Mouse (Mus musculus): ENCODE results near the gene Rnf43.

Rnf43 gene

DNA sequence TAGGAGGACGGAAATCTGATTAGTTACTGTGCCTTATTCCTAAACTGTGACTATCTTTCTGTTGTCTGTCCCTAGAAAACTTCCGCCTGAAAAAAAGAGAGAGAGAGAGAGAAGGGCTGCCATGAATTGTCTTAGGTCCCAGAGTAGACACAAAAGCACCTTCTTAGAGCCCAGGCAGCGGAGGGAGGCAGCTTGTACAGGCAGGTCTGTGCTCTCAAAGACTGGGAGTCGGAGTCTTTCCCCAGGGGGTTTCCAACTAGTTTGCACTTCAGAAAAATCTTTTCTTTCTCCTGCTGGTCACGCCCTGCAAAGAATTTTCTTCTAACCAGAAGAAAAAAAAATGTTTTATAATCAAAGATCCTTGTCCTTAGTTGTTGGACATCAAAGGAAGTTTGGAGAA, 15.2 kb downstream of the Rnf43 start:
- DNase-seq (ENCODE audit: low spot score in 2 of 2) = no peak

DNA sequence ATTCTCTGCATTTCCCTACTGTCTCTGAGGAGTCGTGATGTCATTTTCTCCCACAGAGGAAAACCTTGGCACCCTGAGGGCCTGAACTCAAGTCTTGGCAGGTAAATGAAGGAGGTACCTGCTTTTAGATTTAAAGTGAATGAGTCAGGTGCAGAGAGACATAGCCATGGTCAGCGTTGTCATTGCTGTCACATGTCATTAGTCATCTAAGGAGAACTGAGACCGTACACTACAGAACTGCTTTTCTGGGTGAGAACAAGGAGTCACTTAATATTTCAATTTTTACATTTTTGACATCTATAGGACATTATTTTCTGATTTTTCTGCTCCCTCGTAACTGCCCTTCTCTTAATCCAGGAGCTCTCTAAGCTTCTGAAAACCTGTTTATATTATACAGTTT, 16.0 kb downstream of the Rnf43 start:
- no peak for DNase-seq (ENCODE audit: low spot score in 2 of 2)

DNA sequence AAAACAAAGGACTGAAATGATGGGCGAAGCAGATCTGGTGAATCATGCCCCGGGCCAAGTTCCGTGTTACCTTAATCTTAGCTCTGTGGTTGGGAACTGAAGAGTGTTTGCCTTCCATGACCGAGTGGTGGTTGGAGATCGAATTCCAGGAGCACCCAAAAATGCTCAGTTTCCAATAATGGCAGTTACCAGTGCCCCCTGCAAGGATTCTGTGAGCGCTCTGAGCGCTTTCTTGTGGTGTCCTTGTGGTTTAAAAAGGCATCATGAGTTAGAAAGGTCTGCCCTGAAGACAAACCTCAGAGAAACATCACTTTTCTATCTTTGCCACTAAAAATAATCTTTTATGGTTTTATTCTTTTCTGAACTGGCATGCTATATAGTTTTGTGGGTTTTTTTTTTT, 16.5 kb downstream of the Rnf43 start:
- DNase-seq (ENCODE audit: low spot score in 2 of 2) = no peak

DNA sequence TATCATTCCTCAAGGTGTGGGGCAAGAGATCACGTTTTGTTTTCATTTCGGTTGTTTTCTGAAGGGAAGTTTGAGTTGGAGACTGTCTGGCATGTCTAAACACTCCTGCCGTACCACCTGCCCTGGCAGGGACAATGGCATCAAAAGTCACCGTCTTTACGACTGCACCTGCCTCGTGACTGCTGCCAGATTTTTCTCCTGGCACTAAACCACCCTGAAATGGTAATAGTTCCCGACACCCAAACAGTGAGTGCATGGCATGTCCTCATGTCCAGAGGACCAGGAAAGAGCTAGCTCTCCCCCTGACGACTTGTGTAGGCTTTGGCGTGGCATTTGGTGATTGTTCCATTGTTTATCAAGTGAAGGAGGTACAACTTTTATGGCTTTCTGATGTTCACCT, 18.3 kb downstream of the Rnf43 start:
- no peak for DNase-seq (ENCODE audit: low spot score in 2 of 2)

DNA sequence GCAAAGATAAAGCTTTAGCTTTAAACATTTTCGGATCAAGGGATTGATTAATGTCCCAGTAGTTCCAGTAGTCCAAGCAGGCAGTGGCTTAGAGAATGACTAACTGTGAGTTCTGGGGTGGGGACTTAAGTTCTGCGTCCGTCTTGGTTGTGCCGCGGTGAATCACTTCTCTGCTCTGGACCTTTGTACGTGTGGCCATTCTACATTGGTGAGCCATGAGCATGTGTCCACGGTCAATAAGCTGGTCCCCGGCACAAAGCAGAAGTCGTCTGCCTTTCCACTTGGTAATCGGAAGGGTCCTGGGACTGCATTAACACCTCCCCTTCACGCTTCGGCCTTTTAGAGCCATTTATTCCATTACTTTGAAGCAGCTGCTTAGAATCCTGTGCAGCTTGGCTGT, 19.6 kb downstream of the Rnf43 start:
- no peak for DNase-seq (ENCODE audit: low spot score in 2 of 2)

DNA sequence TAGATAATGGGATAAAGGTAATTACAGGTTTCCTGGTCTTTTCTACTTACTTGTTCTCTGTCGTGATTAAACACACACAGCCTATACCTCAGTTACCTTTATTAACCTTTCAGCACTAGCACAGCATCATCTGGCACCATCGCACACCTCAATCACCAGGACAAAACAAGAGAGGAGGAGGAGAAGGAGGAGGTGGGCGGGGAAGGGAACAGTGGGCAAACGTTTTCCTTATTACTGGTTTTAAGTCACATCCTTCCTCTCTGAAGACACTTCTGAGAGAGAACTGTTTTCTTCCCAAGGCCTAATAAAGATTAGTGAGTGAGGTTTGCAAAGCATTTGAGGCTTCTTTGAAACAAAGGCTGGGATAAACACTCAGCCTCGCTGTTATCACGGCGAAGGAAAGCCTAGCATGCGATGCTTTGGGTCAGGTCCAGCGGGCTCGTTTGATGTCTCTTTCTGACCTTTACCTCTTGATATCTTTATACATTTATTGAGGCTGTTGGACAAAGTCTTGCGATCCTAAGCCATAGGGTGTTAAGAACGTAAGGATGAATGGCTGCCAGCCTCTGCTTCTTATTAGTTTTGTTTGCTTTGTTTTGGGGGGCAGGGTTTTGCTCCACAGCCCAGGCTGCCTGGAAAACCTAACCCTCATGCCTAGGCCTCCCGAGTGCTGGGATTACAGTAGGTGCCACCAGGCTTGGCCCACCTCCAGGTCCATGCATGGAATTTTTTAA, 20.5 kb downstream of the Rnf43 start:
- no peak for DNase-seq (ENCODE audit: low spot score in 2 of 2)

DNA sequence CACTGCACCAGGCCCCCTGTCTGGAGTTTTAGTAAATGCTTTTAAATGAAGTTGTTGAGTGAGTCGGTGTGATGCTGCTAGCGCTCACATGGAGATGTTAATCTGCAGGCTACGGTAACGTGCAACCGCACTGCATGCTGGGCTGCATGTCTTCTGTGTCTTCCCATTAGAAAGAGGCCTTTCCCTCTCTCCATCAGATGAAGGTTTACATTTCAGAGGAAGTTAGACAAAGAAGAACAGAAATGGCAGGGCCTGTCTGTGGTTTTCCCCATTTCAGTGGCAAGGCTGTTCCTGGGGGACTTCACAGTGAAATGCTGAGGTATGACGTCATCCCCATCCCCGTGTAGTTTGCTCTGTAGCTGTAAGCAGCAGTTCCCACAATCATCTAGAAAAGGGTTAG, 23.9 kb downstream of the Rnf43 start:
- DNase-seq (ENCODE audit: low spot score in 2 of 2) = no peak

DNA sequence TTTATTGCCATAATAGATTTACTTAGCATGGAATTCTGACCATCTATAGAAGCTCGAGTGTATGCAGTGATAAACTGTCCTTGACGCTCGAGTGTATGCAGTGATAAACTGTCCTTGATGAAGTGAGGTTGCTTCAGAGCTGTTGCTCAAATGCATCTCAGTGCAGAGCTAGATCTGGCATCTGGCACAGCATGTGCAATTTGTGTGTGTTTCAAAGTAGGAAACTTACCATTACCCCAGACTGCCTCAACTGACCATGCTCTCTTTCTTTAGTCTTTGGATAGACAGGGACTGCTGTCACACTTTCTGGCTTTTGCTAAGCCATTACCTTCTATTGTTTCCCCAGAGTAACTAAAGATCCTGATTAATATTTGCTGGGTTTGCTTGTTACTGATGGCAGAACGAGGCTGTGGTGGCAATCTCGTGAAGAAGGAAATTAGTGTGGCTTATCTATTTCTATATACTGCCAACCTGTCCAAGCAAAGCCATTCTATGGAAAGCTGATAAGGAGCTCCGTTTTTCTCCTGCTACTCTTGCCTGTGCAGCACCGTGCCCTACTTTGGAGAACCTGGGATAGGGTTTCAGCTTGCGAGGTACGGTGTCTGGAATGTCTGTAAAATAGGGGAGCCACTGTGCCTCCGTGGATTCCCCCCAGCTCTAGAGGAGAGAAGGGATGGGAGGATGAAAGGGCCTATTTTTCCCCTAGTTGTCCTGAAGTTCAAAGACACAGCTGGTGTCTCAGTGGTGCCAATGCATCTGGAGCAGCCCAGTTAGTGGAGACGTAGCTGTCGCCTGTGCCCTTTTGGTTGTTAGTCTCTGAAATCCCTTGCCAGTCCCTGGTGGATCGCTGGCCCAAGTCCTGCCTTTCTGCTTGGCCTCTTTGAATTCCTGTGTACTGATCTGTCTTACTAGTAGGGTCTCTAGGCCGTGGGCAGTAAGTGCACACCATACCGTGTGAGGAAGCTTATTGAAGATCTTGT, 25.0 kb downstream of the Rnf43 start:
- peak; percentile 49 to 51 for DNase-seq (ENCODE audit: low spot score in 2 of 2)

DNA sequence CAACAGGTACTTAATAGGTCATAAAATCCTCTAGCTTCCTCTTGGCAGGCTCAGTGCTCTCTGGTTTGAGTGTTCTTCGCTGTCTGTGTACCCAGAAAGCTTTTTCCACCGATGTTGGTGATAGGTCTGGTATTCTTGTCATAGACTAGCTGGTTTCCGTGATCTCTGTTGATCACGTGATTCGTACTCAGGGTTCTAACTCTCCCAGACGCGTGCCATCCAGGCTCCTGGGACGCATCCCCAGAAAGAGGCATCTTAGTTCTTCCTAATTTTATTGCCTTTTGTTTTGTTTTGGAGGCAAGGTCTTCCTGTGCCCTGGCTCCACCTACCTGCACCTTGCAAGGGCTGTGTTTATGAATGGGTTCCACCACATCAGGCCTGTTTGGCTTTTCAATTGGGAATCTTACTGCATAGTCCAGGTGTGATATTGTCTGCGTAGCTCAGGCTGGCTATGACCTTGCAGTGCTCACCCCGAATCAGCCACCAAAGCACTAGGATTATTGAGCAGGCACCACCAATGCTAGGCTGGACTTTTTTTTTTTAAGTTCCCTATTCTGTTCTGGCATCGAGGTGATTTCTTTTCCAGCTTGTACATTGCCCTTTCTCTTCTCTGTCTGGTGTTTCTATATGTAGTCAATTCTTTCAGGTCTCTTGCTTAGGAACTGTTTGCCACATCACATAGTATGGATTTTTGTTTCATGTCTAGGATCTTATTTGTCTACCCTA, 26.1 kb downstream of the Rnf43 start:
- DNase-seq (ENCODE audit: low spot score in 2 of 2) = no peak

DNA sequence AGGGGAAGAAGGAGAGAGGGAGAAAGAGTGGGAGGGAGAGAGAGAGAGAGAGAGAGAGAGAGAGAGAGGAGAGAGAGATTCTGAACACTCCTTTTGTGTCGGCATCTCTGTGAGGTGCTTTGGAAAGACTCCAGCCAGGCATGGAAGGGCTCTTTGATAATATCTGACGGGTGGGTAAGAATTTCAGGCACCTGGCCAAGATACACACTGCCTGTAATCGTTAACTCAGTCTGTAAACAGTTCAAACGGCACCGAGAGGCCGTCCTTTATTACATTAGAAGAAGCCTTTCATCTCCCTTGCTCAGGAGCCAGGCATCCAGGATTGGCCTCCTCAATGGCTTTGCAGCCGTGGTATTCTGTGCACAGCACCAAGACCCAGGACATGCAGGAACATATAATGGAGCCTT, 26.9 kb downstream of the Rnf43 start:
- DNase-seq (ENCODE audit: low spot score in 2 of 2) = peak; percentile 69 to 72

DNA sequence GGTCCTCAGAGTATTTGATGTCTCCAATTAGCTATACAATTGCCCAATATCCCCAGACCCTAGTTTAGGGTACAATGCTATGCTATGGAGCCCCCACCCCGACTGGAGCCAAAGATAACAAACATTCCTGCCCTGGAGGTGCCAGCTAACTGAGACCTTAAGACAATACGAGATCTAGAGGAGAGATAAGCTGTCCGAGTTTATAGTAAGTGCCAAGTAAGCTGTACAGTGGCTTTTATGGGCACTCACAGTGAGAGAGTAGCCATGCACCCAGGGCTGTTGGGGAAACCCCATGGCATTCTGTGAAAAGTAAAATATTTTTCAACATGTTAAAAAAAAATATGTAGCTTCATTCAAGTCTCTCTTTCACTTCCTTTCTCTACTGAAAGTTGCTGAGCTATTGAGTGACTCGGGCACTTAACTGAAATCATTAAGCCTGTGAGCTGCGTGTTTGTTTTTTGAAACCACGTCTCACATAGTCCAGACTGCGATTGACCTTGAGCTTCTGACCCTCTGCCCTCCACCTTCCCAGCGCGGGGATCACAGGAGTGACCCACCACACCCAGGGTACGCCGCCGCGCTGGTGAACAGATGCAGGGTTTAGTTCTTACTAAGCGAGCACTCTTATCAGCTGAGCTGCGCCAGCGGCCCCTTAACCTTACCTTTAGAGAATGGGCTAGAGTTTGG, 27.7 kb downstream of the Rnf43 start:
- no peak for DNase-seq (ENCODE audit: low spot score in 2 of 2)

DNA sequence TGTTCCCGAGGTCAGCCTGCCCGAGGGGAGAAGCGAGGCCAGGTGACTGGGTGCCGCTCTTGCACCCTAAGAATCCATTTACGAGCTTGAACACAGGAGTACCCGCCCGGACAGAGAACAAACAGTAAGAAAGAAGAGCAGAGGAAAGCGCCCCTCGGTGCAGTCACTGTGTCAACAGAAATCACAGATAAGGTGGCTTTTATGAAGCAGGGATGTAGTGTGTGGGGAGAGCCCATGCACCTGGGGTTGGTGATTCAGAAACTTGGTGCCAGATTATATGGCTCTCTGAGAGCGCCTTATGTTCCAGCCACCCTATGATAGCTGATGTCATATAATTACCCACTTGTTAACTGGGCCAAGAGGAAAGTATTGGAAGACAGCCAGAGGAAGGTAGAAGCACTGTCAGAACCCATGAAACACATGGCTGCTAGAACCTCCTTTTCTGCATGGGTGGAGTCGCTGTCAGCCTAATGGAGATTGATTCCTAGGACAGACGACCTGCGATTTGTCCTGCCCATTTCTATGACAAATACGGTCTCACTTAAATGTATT, 34.7 kb downstream of the Rnf43 start:
- no peak for DNase-seq (ENCODE audit: low spot score in 2 of 2)

DNA sequence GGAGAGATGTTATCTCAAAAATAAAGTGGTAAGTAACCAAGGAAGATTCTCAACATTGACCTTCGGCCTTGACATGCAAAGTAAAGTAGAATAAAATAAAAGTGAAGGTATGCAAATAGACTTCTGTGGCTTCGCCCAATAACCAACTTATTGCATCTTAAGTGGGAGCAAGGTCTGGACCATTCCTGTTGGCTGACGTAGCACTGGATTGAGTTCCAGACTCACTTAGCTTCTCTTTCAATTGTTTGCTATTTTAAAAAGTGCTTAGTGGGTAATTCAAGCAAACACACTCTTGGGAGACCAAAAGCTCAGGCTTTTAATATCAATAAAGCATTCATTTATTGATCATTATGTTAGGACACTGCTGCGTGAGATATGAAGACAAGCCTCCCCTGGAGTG, 35.6 kb downstream of the Rnf43 start:
- DNase-seq (ENCODE audit: low spot score in 2 of 2) = no peak

DNA sequence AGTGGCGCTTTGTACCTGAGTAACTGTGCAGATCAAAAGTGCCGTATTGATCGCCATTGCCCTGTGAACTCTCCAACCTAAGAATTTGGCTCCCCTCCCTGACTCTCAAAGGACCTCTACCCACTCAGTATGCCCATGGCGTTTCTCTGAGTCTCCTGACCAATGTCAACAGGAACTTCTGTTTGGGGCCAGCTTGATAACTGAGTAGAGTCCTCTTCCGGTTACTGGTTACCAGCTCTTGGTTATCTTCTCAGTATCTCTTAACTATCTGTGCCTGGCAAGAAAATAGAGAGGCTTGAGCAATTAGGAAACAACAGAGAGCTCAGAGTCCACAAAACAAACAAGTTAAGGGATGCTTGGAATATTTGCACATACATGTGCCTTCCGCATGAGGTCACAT, 38.6 kb downstream of the Rnf43 start:
- DNase-seq (ENCODE audit: low spot score in 2 of 2) = no peak

DNA sequence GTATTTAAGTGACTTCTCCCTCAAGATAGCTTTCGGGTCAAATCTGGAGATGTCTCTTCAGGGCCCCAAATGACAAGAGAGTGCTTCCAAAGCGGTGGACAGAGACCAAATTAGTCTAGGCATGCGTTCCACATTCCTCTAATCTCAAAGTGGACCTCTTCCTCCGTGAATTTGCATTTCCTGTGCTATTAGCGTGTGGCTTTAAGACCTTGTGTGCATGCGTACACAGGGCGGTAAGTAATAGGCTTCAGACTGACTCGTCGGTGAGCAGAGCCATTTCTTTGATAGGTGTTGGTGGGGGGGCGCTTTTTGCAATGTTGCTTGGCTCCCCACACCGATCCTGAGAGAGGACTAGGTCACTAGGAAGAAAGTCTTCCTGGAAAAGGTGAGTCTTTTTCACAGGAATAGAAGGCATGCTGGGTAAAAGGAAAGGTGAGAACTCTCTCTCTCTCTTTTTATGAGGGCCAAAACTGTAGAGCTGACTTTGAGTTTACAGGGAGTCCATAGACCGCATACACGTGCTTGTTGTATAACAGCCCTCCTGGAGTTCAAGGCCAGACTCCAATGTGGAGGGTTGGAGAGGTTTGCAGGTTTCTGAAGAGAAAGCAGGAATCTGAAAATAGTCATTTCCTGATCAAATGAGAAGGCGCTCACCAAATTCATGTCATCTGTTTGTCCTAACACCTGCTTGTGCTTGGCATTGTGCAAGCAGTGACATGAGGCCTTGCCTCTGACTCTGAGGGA, 39.5 kb downstream of the Rnf43 start:
- no peak for DNase-seq (ENCODE audit: low spot score in 2 of 2)

DNA sequence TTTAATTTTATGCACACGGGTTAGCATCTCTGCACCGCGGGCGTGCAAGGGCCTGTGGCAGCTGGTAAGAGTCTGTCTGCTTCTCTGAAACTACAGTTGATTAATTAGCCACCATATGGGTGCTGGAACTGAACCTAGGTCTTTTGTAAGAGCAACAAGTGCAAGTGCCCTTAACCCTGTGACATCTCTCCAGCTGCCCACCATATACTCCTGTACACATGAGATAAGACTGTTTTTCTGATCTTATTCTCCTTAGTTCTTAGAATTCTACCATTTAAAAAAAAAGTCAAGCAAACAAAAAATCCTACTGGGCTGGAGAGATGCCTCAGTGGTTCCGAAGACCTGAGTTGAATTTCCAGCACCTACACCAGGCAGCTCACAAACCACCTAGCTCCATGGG, 41.1 kb downstream of the Rnf43 start:
- DNase-seq (ENCODE audit: low spot score in 2 of 2) = no peak

DNA sequence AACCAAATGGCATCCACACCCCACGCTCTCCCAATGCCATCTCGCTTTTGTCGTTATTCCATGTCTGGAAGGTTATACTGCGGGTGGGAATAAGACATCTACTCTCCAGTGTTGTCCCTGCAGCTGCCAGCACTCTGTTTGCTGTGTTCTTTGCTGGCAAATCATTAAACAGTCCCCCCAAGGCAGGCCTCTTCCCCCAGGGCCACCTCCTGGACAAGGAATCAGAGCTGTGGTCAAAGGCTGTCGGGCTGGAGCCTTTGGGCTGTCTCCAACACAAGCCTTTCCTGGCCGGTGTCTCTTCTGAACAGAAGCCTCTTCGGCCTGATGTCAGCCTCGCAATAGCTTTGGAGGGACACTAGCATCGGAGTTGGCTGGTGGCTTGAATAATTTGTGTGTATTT, 41.8 kb downstream of the Rnf43 start:
- DNase-seq (ENCODE audit: low spot score in 2 of 2) = no peak

DNA sequence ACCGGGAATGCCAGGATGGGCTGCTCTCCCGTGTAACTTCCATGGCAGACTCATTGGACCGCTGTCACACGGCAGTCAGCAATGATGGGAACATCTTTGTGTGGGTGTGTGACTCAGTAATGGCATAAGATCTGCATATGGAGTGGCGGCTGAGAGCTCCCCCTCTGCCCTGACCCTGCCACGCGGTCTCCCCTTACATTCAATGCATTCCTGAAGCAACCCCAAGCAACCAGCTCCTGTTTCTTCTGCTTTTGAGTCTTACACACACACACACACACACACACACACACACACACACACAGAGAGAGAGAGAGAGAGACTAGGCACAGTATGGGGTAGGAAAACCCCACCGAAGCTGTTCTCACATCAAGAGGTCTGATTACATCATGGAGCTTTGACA, 45.0 kb downstream of the Rnf43 start:
- no peak for DNase-seq (ENCODE audit: low spot score in 2 of 2)

DNA sequence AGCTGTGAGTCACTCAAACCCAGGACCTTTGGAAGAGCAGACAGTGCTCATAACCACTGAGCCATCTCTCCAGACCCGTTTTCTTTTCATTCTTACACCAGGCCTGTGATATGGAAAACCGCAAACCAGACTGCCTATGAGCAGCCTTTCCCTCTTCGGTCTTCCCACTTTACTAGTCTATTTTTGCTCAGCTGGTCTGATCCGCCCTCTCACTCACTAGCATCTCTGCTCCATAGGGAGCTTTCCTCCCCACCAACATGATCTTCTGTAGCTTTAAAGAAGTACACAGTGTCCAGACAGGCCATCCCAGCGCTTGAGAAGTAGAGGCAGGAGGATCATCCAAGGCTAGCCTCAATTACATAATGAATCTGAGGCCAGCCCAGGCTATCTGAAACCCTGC, 46.5 kb downstream of the Rnf43 start:
- DNase-seq (ENCODE audit: low spot score in 2 of 2) = no peak

DNA sequence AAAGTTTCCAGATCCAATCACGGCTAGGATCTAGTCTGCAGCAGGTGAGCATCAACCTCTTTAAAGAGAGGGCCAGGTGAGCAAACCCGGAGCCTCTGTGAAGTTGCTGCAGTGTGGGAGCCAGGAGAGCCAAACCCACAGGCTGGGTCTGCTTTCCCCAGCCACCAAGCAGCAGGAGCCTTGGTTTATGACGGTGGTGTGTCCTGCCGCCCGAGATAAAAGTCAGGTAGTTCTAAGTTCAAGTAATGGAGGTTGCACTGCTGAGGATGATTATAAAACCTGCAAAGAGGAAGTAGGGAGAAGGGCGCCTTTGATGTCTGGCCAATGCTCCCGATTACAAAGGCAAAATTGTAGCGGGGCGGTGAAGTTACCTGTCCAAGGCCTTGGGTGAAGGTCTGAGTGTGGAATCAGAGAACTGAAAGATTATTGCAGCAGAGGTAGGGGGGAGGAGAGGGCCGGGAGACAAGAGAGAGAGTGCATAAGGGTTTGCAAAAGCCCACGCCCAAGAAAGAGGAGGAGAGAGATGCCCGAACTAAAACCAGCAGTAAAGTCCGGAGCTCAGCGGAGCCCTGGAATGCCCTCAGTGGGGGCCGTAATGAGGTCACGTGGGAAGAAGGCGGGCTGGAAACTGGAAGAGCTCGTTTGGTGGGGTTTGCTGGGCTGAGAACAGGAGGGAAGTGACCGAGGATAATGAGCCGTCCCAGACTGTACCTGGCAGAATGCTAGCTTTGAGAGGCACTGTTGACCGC, 47.2 kb downstream of the Rnf43 start:
- DNase-seq (ENCODE audit: low spot score in 2 of 2) = no peak

All from right cerebral cortex, postnatal 10 days (tissue).